Mouse (Mus musculus) embryonic facial prominence, embryonic 15.5 days (tissue): ENCODE results near the gene Krt83. TPM values are rescaled to one million over a fixed set of nuclear protein-coding genes. Genes with fewer than 3 reads are reported as not detected.
A peak's percentile ranks its signal among the peaks of the same experiment; 100 is the strongest.

ENCODE experiments used
- ATAC-seq: fragments of 200-750 bp; cut with Nextera tagmentation; 2 replicates; pipeline ENCODE4 v1.8.0; 2017; ENCODE audit warnings: low read depth, moderate TSS enrichment; ENCODE audit not compliant: insufficient number of reproducible peaks, low FRiP score, low TSS enrichment
- H3K27ac ChIP-seq: fragments of 300-500 bp; sonication (generic); replicated peaks from 2 replicates; pipeline ENCODE4 v1.5.1; 2015; ENCODE audit warnings: mild to moderate bottlenecking, inconsistent platforms
- H3K27me3 ChIP-seq: fragments of 300-500 bp; sonication (generic); 2 replicates; pipeline ENCODE4 v1.6.1; 2015; ENCODE audit warnings: inconsistent platforms
- H3K36me3 ChIP-seq: fragments of 300-500 bp; sonication (generic); 2 replicates; pipeline ENCODE4 v1.6.1; 2015; ENCODE audit warnings: mild to moderate bottlenecking, inconsistent platforms
- H3K4me1 ChIP-seq: fragments of 300-500 bp; sonication (generic); 2 replicates; pipeline ENCODE4 v1.6.1; 2015; ENCODE audit warnings: inconsistent platforms
- H3K4me2 ChIP-seq: fragments of 300-500 bp; sonication (generic); replicated peaks from 2 replicates; pipeline ENCODE4 v1.6.1; 2015; ENCODE audit warnings: mild to moderate bottlenecking, inconsistent platforms
- H3K4me3 ChIP-seq: fragments of 300-500 bp; sonication (generic); replicated peaks from 2 replicates; pipeline ENCODE4 v1.5.1; 2015; ENCODE audit warnings: mild to moderate bottlenecking, inconsistent platforms
- H3K9ac ChIP-seq: fragments of 300-500 bp; sonication (generic); 2 replicates; pipeline ENCODE4 v1.6.1; 2015; ENCODE audit warnings: inconsistent platforms
- H3K9me3 ChIP-seq: fragments of 300-500 bp; sonication (generic); replicated peaks from 2 replicates; pipeline ENCODE4 v1.6.1; 2016; ENCODE audit warnings: inconsistent platforms
- WGBS: fragments of 180-500 bp; shearing (Covaris S2); methylation state at CpG from one replicate; pipeline ENCODE4 v1.1.7; 2015; 5-methylcytosine and 5-hydroxymethylcytosine counted together
- polyA plus RNA-seq: library from polyadenylated mRNA; unstranded; fragments of >200 nt; fragmentation: Nextera tagmentation; extraction: Ambion mirVana; gene quantifications from 2 replicates; pipeline ENCODE4 v1.2.1, GENCODE M21; 2015

Gene Krt83
- polyA plus RNA-seq, 1 experiment from 2014 or later: 5.6 TPM

- Histone ChIP-seq H3K4me3 (no peak overlapping the region), H3K27ac (no peak overlapping the region), H3K9me3 (no peaks in the 10 kb centered on the region), H3K4me1 (no peaks in the 10 kb centered on the region), H3K9ac (no peak overlapping the region), H3K4me2 (no peak overlapping the region), H3K27me3 (no peaks in the 10 kb centered on the region), H3K36me3 (no peaks in the 10 kb centered on the region)
- no peak for ATAC-seq
- 59% methylated on average over 2 of the region's 2 CpGs for WGBS
These were observed 5.9 kb upstream of the Krt83 start for GRCm38 (mm10) chr15:101497181-101497580.

GRCm38 (mm10) chr15:101495266-101495665 is 4.0 kb upstream of the Krt83 start:
- ATAC-seq: no peak
- Histone ChIP-seq H3K27me3 (no peaks in the 10 kb centered on the region), H3K4me2 (no peak overlapping the region), H3K9me3 (no peaks in the 10 kb centered on the region), H3K36me3 (no peaks in the 10 kb centered on the region), H3K4me1 (no peaks in the 10 kb centered on the region), H3K27ac (no peak overlapping the region), H3K9ac (no peak overlapping the region), H3K4me3 (no peak overlapping the region)
- WGBS: 59% methylated on average over 8 of the region's 8 CpGs

DNA sequence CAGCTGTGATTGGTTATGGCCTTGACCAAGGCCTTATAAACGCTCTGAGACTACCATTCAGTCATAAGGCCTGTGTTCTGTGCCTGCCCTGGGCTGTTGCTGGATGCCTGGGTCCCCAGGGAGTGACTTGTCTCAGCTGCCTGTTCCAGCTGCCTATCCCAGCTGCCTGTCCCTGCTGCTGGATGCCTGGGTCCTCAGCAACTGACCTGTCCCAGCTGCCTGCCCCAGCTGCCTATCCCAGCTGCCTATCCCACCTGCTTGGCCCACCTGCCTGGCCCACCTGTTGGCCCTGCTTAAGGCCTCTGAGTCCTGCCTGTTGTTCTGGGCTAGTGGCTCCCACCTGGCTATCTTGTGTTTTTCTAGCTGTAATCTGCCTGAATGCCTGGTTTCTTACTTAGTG is 2.9 kb upstream of the Krt83 start:
- Histone ChIP-seq H3K9ac (no peak overlapping the region), H3K36me3 (no peaks in the 10 kb centered on the region), H3K9me3 (no peaks in the 10 kb centered on the region), H3K27ac (no peak overlapping the region), H3K4me1 (no peaks in the 10 kb centered on the region), H3K4me3 (no peak overlapping the region), H3K4me2 (no peak overlapping the region), H3K27me3 (no peaks in the 10 kb centered on the region)
- 29% methylated on average over 1 of the region's 1 CpGs for WGBS
- ATAC-seq: no peak

- no peak for ATAC-seq
- Histone ChIP-seq H3K9ac (no peak overlapping the region), H3K9me3 (no peaks in the 10 kb centered on the region), H3K4me2 (no peak overlapping the region), H3K27me3 (no peaks in the 10 kb centered on the region), H3K27ac (no peak overlapping the region), H3K4me1 (no peaks in the 10 kb centered on the region), H3K4me3 (no peak overlapping the region), H3K36me3 (no peaks in the 10 kb centered on the region)
- WGBS: 91% methylated on average over 6 of the region's 6 CpGs
These were observed 2.4 kb upstream of the Krt83 start for GRCm38 (mm10) chr15:101493713-101494112.

DNA sequence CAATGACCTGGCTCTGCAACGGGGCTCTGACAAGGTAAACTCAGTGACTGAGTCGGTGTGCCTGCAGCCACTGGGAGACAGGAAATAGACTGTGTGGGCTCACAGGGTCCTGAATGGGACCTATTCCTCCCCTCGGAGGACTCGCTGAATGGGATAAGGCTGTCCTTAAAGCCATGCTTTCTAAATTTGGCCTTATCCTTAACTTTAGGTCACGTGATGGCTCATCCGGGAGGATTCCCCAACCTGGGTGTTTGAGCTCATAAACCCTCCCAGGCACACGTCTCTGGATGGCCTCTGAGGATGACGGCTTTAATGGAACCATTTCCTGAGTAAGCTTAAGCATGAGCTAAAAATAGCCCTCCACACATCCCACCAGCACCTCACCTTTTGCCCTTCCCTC is 1.4 kb upstream of the Krt83 start:
- H3K36me3 ChIP-seq: no peaks in the 10 kb centered on the region
- WGBS: 48% methylated on average over 8 of the region's 8 CpGs
- H3K4me2 ChIP-seq: no peak overlapping the region
- ATAC-seq: no peak
- H3K9ac ChIP-seq: no peak overlapping the region
- H3K27ac ChIP-seq: no peak overlapping the region
- H3K4me3 ChIP-seq: no peak overlapping the region
- H3K27me3 ChIP-seq: no peaks in the 10 kb centered on the region
- no peaks in the 10 kb centered on the region for H3K9me3 ChIP-seq
- no peaks in the 10 kb centered on the region for H3K4me1 ChIP-seq

DNA sequence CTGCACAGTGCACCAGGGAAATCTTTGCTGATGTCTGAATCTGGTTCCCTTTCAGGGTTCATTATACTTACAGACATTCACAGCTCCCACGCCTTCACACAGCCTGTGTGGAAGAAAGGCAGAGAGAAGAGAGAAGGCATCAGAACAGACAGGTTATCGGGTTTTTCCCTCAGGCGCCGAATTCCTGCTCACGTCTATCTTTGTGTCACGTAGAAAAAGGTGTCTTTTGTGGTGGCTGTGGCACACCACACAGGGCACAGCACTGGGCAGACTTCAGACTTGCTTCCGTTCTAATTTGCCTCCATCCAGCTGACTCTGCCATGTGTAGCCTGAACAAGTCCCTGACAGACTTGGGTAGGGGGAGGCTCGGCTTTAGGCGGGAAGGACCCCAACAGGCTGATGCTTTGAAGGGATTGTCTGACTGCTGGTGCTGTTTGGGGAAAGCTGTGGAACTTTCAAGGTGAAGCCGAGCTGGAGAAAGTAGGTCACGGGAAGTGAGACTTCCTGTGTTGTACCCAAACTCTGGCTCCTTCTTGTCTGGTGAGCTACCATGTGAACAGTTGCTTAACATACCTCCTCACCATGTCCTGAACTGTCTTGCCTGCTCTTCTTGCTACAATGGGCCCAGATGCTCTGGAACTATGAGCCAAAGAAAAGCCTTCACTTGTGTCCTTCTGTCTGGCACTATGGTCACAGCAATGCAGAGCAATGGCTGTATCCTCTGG is 5.2 kb downstream of the Krt83 start:
- Histone ChIP-seq H3K27ac (no peak overlapping the region), H3K36me3 (no peaks in the 10 kb centered on the region), H3K4me2 (no peak overlapping the region), H3K9ac (no peak overlapping the region), H3K27me3 (no peaks in the 10 kb centered on the region), H3K9me3 (no peaks in the 10 kb centered on the region), H3K4me1 (no peaks in the 10 kb centered on the region), H3K4me3 (no peak overlapping the region)
- 63% methylated on average over 11 of the region's 11 CpGs for WGBS
- ATAC-seq: no peak

GRCm38 (mm10) chr15:101484939-101485338 is 6.4 kb downstream of the Krt83 start:
- WGBS: 68% methylated on average over 1 of the region's 1 CpGs
- no peaks in the 10 kb centered on the region for H3K27me3 ChIP-seq
- no peak overlapping the region for H3K4me2 ChIP-seq
- H3K36me3 ChIP-seq: no peaks in the 10 kb centered on the region
- no peak for ATAC-seq
- H3K9me3 ChIP-seq: no peaks in the 10 kb centered on the region
- no peak overlapping the region for H3K9ac ChIP-seq
- H3K27ac ChIP-seq: no peak overlapping the region
- H3K4me1 ChIP-seq: no peaks in the 10 kb centered on the region
- no peak overlapping the region for H3K4me3 ChIP-seq

DNA sequence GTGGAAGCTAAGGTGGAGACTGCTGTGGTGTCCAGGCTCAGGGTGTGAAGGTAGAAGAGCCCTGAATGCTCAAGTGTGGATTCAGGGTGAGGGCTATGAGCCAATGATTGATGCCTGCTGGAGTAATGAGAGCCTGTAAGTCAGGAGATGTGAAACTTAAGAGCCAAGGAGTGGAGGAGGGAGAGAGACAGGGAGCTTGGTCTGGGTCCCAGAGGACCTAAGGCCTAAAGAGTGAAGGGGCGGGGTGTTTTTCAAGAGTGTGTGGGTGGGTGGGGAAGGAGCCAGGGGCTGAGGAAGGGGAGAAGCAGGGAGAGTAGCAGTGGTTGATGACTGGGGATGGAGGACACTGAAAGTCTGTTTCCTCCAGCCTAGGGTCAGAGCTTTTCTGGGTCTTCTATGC is 7.7 kb downstream of the Krt83 start:
- no peak overlapping the region for H3K9ac ChIP-seq
- no peaks in the 10 kb centered on the region for H3K27me3 ChIP-seq
- no peak overlapping the region for H3K27ac ChIP-seq
- no peak overlapping the region for H3K4me3 ChIP-seq
- 60% methylated on average over 1 of the region's 1 CpGs for WGBS
- H3K9me3 ChIP-seq: no peaks in the 10 kb centered on the region
- no peak overlapping the region for H3K4me2 ChIP-seq
- peaks cover 9% of the 10 kb centered on the region for H3K4me1 ChIP-seq
- no peak for ATAC-seq
- H3K36me3 ChIP-seq: no peaks in the 10 kb centered on the region

DNA sequence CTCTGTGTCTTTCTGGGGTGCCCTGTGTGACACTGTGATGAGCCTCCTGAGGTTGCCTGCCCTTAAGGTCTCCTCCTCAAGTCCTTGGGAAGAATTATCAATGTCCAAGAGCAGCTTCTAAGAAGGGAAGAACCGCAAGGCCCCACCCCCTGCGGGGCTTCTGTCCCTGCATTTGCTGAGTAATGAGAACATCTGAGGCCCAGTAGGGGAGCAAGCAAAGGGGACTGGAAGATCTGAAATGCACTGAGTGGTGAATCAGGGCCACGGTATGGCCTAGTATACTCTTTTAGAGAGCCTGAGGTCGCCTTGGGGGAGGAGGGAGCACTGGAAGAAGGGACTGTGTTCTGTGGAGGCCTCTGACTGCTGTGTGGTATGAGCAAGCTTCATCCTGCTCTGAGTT is 9.3 kb downstream of the Krt83 start:
- Histone ChIP-seq H3K4me2 (no peak overlapping the region), H3K27ac (no peak overlapping the region), H3K36me3 (no peaks in the 10 kb centered on the region), H3K9ac (no peak overlapping the region), H3K4me1 (peaks cover 9% of the 10 kb centered on the region), H3K9me3 (no peaks in the 10 kb centered on the region), H3K4me3 (no peak overlapping the region), H3K27me3 (0 out of 2 replicates have a peak, but pooled peaks cover 2% of the 10 kb centered on the region)
- no peak for ATAC-seq
- WGBS: 31% methylated on average over 4 of the region's 4 CpGs

DNA sequence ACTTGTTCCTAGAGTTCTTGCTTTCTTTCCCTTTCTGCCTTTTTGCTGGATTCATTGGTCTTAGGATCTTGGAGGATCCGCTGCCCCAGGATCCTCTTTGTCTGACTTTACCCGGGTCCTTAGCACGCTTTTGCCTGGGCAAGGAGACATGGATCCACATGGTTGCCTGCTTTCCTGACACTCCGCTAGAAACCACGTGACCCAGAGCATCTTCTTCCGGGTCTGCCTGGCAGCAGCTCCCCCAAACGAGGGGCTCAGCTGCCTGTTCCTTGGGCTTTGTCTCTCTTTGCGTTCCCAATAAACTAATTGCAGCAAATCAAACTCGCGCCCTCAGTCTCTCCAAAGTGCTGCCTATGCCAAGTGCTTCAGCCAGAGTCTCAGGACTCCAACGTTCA is 11.6 kb downstream of the Krt83 start:
- ATAC-seq: no peak
- Histone ChIP-seq H3K27ac (no peak overlapping the region), H3K9me3 (no peaks in the 10 kb centered on the region), H3K4me3 (peak overlapping the region; percentile 31), H3K9ac (no peak overlapping the region), H3K4me2 (peak overlapping the region; percentile 63), H3K36me3 (no peaks in the 10 kb centered on the region), H3K27me3 (0 out of 2 replicates have a peak, but pooled peaks cover 2% of the 10 kb centered on the region), H3K4me1 (peaks cover 9% of the 10 kb centered on the region)
- WGBS: 33% methylated on average over 11 of the region's 11 CpGs

DNA sequence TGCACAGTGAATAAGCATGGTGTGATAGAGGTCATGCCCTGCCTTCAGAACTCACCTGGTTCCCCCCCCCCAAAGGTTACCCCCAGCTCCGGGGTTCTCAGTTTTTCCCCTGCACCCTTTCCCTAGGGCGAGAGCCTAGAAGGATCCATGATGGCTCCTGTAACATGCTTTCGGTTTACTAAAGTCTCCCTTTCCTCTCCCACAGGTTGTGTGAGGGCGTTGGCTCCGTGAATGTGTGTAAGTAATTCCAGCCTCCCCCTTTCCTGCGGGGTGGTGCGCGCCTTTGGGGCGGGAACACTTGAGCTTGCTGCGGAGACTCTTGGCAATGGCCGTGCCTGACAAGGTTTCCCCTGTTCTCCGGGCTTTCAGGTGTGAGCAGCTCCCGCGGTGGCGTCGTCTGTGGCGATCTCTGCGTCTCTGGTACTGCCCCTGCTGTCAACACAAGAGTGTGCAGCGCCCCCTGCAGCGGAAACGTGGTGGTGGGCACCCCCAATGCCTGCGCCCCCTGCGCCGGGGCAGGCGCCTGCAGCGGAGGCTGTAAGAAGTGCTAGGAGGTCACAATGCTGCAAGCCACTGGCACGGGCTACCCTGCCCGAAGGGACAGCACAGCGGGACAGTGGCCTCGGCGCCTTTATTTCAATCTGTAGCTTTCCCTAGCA is 12.2 kb downstream of the Krt83 start:
- WGBS: 6% methylated on average over 31 of the region's 31 CpGs
- H3K9ac ChIP-seq: no peak overlapping the region
- H3K36me3 ChIP-seq: no peaks in the 10 kb centered on the region
- peak overlapping the region; percentile 31 for H3K4me3 ChIP-seq
- peak; percentile 16; the same call in 1 of the 2 replicates for ATAC-seq
- H3K9me3 ChIP-seq: no peaks in the 10 kb centered on the region
- 0 out of 2 replicates have a peak, but pooled peaks cover 2% of the 10 kb centered on the region for H3K27me3 ChIP-seq
- peak overlapping the region; percentile 63 for H3K4me2 ChIP-seq
- peaks cover 9% of the 10 kb centered on the region for H3K4me1 ChIP-seq
- no peak overlapping the region for H3K27ac ChIP-seq
